Mouse (Mus musculus) activated CD4-positive, CD25-positive, alpha-beta regulatory T cell, adult 4 months (primary cell): ENCODE measurements around the gene Setd6. TPM values are rescaled to one million over a fixed set of nuclear protein-coding genes. Genes with fewer than 3 reads are reported as not detected.

Source experiments
- ATAC-seq: one replicate; pipeline ENCODE4 v1.8.0; 2017
- polyA plus RNA-seq, 2 experiments: library from polyadenylated mRNA; unstranded; fragments of 100-300 nt; shearing (Covaris generic); gene quantifications; one replicate each; pipeline ENCODE4 v1.2.1; 2017

Gene Setd6
- 10 to 100 TPM in 1 of 2 experiments, 1 to 10 TPM in 1; 6.2 to 11.7 TPM for polyA plus RNA-seq

DNA sequence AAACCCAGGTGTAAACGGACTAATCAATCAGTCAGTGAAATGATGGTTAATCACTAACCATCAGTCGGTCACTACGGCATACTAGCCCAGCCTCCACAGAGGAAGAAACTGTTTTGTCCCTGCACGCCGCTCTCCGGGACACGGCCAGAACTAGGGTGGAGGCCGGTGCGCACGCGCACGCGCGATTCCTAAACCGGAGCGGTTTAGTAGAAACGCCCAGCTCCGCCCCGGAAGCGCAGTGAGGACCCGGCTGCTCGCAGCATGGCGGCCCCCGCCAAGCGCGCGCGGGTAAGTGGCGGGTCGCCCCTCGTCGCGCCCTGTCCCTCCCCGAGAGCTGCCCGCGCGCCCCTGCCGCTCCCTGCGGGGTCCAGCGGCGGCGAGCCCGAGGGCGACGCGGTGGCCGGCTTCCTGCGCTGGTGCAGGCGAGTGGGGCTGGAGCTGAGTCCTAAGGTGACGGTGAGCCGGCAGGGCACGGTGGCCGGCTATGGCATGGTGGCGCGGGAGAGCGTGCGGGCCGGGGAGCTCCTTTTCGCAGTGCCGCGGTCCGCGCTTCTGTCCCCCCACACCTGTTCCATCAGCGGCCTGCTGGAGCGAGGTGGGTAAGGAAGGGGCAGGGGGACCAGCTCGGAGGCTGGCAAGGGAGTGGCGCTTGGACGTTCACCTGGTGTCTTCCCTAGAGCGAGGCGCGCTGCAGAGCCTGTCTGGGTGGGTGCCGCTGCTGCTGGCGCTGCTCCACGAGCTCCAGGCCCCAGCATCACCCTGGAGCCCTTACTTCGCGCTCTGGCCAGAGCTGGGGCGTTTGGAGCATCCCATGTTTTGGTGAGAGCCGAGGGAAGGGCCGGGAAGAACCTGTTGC is at the start of gene Setd6:
TSS of gene Setd6 (plus strand) at position 206 of the 856 bp plus-strand sequence.
- ATAC-seq: peak; percentile 84

DNA sequence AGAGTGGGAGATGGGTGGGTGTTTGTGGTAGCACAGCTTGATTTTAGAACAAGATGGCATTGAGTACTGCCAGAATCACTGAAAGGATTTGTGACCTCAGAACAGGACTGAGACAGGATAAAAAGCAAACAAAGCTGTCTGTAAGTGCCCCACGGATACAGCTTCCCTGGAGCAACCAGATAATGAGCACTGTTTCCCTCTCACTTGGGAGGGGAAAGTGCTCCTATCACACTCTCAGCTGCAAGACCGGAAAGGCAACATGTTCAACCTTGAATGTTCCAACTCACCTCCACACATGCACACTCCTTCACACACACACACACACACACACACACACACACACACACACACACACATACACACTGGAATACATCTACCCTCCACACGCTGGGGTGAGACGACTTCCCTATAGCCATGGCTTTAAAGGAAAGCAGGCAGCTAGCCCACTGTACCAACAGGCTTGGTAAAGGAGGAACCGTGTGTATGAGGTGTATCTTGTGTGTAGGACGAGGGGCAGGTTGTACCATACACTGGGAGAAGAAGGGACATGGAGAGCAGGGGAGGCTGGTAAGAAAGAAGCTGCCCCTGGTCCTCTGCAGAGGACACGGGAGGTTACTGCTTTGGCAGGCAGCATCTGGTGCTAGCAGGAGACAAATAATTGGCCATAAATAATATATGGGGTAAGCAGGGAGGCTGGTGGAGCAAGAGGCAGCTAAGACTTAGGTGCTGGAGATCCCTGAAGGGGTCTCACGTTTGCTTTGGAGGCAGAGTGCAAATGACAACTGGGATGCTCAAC is 47.3 kb upstream of the Setd6 start:
- ATAC-seq: no peak

DNA sequence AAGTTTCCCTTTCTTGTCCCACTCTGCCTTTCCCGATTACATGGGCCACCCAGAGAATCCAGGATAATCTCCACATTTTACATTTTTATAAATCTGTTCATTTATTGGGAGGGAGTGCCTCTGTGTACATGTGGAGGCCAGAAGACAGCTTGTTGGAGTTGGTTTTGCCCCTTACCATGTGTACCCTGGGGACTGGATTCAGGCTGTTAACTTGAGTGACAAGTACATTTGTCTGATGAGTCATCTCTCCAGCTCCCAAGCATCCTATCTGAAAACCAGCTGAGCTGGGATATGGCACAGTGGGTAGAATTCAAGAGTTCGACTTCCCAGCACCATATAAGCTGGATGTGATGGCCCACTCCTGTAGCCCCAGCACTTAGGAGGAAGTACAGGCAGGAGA is 45.7 kb upstream of the Setd6 start:
- ATAC-seq: no peak

GRCm38 (mm10) chr8:95671861-95672260 is 43.8 kb upstream of the Setd6 start:
- no peak for ATAC-seq

DNA sequence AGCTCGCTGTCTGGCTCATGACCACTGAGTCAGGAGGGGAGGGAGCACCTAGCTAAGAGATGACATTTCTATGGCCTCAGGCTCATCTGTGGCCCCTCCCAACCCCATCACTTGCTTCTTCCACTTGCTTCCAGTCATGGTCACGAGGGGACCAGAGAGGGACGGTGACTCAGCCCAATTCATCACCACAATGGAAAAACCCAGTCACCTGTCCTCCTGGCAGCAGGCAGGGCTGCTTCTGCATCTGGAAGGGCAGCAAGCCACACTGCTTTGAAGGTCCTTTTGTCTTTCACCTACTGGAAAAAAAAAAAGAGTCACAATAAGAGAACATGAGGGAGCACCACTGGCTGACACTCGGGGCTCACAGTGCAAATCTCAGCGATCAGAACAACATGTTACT is 42.9 kb upstream of the Setd6 start:
- no peak for ATAC-seq

DNA sequence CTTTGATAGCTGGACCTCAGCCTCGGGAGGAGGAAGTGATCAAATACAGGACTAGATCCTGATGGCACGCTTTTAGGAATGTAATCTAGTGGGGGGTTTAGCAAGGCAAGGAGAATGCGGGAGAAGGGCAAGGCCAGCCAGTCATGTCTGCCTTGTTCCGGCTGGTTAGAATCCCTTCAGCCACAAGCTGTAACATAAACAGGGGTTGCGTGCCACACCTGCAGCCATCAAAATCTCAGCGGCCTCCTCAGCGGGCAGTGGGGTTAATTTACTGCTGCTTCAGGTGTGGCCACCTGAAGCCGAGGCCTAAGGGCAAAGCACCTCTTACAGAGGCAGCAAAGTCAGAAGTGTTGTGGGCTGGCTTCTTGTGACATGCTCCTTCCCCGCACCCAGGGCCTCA is 39.0 kb upstream of the Setd6 start, which contains the start of gene Ndrg4:
TSS of gene Ndrg4 (plus strand) at position 350 of the 400 bp plus-strand sequence.
- no peak for ATAC-seq

- no peak for ATAC-seq
These were observed 38.1 kb upstream of the Setd6 start for GRCm38 (mm10) chr8:95677591-95678023.

- no peak for ATAC-seq
These were observed 37.6 kb upstream of the Setd6 start for GRCm38 (mm10) chr8:95678024-95678611.

DNA sequence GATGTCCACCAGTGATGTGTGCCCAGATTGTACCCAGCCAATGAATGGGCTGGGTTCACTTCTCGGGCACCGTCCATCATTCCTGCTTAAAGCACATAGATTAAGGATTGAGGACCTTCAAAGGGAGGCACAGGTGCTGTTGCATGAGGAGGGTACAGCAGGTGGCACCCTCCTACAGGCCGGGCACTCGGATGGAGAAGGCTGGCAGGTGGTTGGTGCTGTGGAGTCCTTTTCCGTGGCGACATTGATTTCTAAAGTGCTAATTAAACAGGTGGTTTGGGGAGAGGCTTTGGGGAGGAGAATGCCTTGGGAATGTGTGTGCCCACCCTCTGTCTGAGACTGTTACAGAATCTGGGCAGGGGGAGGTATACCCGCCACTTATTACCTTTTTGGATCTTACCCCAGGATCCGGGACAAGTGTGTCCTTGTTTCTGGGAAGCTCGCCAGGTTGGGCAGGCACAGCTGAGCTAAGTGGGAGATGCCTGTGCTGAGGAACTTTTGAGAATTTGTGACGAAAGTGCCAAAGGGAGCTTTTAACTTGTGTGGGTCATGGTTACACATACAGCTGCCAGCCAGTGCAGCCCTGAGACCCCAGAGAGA is 27.5 kb upstream of the Setd6 start:
- ATAC-seq: no peak

DNA sequence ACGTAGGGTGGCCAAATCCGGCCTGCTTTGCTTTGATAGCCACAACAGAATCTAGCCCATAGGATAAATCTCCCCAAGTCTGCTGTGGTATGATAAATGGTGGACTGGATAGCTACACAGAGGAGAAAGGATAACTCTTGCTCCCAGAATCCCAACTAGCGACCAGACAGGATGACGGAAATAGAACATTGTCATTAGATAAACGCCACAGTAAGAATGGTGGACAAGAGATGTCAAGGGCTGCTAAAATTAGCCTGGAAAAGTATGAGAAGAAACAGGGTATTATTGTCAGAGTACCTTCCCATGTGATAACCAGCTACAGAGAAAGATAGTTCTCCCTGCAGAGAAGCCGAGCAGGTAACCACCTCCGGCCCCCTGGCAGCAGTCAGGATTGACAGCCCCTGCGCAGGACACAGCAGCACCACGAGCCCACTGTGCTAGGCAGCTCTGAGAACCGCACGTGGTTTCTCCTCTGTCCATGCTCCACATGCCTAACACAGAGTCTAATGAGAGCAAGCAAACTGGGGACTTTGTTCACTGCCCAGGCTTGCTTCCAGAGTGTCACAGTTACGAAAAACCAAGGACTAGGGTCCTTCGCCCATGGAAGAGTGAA is 24.6 kb upstream of the Setd6 start:
- no peak for ATAC-seq

DNA sequence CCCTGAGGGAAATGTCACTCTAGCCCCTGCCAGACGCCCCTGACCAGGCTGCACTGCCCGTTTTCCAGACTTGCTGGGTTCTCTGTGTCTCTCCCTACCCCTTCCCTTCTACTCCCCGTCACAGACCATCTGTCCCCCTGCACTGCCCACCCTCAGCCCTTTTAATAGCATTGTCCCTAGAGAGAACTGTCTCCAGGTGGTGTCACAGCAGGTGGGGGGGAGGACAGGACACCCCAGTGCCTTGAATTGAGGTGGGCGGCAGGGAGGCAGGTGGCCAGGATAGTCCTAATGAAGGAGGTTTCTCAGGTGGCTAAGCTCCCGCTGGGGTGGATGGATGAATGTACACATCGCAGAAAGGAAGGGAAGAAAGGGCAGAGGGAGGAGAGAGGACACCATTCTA is 21.1 kb upstream of the Setd6 start:
- no peak for ATAC-seq

GRCm38 (mm10) chr8:95696661-95697060 is 19.0 kb upstream of the Setd6 start:
- no peak for ATAC-seq

GRCm38 (mm10) chr8:95697128-95697527 is 18.6 kb upstream of the Setd6 start:
- ATAC-seq: peak; percentile 66

DNA sequence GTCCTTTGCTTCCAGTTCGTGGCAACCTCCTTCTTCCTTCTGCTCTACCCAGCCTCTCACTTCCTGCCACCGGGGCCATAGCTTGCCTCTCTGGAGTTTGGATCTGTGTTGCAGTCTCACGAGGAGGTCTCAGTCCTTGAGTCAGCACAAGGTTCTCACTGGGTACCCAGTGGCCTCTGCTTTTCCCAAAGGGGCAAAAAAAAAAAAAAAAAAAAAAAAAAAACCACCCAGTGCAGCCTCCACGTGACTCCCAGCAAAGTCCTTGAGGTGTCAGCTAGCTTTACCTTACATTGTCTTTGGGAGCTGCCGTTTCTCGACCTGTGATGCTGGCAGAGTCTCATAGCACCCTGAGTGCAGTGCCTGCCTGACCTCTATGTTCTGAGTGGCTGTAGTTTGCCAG is 17.5 kb upstream of the Setd6 start:
- ATAC-seq: no peak

GRCm38 (mm10) chr8:95700282-95700681 is 15.4 kb upstream of the Setd6 start:
- ATAC-seq: no peak

GRCm38 (mm10) chr8:95701809-95702208 is 13.9 kb upstream of the Setd6 start:
- no peak for ATAC-seq

DNA sequence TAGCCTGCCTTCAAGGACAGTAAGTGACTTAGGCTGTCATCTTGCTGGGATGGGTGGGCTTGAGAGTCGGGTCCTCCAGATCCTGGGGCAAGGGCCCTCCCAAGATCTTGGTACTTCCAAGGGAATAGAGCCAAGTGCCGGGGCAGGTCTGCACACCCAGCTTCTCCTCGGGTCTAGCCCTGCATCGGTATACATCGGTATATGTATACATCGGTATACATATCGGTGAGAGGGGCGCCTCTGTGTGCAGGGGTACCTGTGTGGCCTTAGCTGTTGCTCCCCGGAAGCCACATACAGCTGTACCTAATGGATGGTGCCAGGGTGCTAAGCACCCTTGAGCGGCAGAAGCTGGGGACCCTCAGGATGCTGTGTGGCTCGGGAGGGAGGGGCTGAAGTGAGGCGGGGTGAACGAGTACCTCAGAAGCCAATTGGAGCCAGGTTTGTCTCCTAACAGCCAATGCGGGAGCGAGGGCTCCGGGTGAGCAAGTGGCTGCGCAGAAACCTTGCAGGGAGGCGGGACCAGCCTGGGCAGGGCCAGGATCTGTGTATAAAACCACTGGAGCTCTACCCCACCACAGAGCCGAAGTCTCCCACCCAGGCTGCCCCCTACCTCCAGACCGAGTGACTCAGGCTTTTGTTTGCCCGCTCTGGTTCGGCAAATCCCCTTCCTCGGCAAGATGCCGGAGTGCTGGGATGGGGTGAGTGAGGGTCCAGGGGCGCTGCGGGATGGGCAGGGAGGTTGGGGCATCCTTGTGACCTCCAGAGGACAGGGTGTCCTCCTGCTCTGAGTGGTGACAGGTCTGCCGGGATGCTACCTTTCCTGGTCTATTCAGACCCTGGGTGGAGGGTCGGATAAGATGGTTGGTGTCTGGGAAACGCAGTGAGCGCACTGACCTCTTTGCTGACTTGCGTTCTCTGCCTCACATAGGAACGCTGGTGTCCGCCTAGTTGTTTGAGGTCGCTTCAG is 12.9 kb upstream of the Setd6 start:
- peak; percentile 98 for ATAC-seq

GRCm38 (mm10) chr8:95703461-95704260 is 12.0 kb upstream of the Setd6 start:
- ATAC-seq: no peak

GRCm38 (mm10) chr8:95704538-95704937 is 11.1 kb upstream of the Setd6 start:
- no peak for ATAC-seq

DNA sequence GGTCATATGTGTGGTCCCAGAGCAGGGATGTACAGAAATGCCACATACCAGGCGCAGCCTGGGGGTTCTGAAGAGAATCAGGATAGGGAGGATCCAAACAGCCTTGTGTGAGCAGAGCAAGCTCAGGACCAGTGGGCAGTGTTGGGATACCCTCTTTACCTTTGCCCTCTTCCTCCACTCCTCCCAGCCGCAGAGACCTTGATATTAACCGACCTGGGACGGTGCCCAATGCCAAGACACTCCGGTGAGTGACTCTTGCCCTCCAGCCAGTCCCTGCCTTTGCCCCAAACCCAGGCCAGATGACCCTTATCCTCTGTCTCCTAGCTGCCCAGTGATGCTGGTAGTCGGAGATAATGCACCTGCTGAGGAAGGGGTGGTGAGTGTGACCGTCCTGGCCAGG is 6.1 kb upstream of the Setd6 start:
- no peak for ATAC-seq
